Mouse (Mus musculus): Measurements from ENCODE around the gene Tor2a. TPM values are rescaled to one million over a fixed set of nuclear protein-coding genes. Genes with fewer than 3 reads are reported as not detected.

The Tor2a gene
- polyA plus RNA-seq, 1 experiment from 2014 or later: 66.0 TPM

GRCm38 (mm10) chr2:32775359-32776074 is 18.5 kb downstream of the Tor2a start, which contains the start of the genes Ttc16 and Ptrh1:
TSS of gene Ttc16 (minus strand) at chr2:32775633.
TSS of gene Ptrh1 (plus strand) at chr2:32775786.
- H3K27me3 ChIP-seq: no peaks in the 10 kb centered on the region
- DNase-seq (ENCODE audit: low read depth, low spot score) (peak; percentile 80), ATAC-seq (peak; percentile 83)
- in situ Hi-C loops (cut with MboI; ENCODE audit: low pct_unique_long_range_greater_than_20kb): loop anchor here (10.0 kb wide), 1 partner anchor 159 kb away; no protein-coding TSS in a partner anchor
- TF ChIP-seq CTCF (IDR thresholded peaks at IDR 0.05): no peak
- POLR2A ChIA-PET: interaction anchor here (2.2 kb wide), 1 partner anchor 17 kb away, joined by 8 read pairs; no protein-coding TSS in a partner anchor
- CTCF ChIA-PET: interaction anchor here (1.1 to 1.5 kb wide), 2 partner anchors 8 to 12 kb away, joined by 3 read pairs; partner anchors contain the start of gene Cfap157

GRCm38 (mm10) chr2:32776192-32776591 is 19.2 kb downstream of the Tor2a start:
- TF ChIP-seq CTCF (IDR thresholded peaks at IDR 0.05): no peak
- in situ Hi-C loops (cut with MboI; ENCODE audit: low pct_unique_long_range_greater_than_20kb): loop anchor here (10.0 kb wide), 1 partner anchor 159 kb away; no protein-coding TSS in a partner anchor
- ATAC-seq: no peak
- POLR2A ChIA-PET: no interaction called here
- H3K27me3 ChIP-seq: no peaks in the 10 kb centered on the region
- no peak for DNase-seq (ENCODE audit: low read depth, low spot score)
- CTCF ChIA-PET: interaction anchor here (0.8 kb wide), 1 partner anchor 62 kb away, joined by 4 read pairs; no protein-coding TSS in a partner anchor

- DNase-seq (ENCODE audit: low read depth, low spot score) (no peak), ATAC-seq (no peak)
- ChIA-PET CTCF (interaction anchor here (1.0 kb wide), 1 partner anchor 43 kb away, joined by 3 read pairs; no protein-coding TSS in a partner anchor), POLR2A (no interaction called here)
- in situ Hi-C loops (cut with MboI; ENCODE audit: low pct_unique_long_range_greater_than_20kb): loop anchor here (10.0 kb wide), 1 partner anchor 157 kb away; no protein-coding TSS in a partner anchor
- no peak for TF ChIP-seq CTCF (IDR thresholded peaks at IDR 0.05)
- no peaks in the 10 kb centered on the region for H3K27me3 ChIP-seq
Measured at GRCm38 (mm10) chr2:32778081-32778480, 21.0 kb downstream of the Tor2a start.

- DNase-seq (ENCODE audit: low read depth, low spot score) (no peak), ATAC-seq (no peak)
- no peak for TF ChIP-seq CTCF (IDR thresholded peaks at IDR 0.05)
- CTCF ChIA-PET: interaction anchor here (0.9 to 1.5 kb wide), 2 partner anchors 15 to 149 kb away, joined by 3 to 6 read pairs; no protein-coding TSS in a partner anchor
- POLR2A ChIA-PET: no interaction called here
- in situ Hi-C loops (cut with MboI; ENCODE audit: low pct_unique_long_range_greater_than_20kb): loop anchor here (10.0 kb wide), 1 partner anchor 156 kb away; no protein-coding TSS in a partner anchor
- H3K27me3 ChIP-seq: no peaks in the 10 kb centered on the region
Measured at GRCm38 (mm10) chr2:32779131-32779530, 22.1 kb downstream of the Tor2a start.

GRCm38 (mm10) chr2:32779714-32780113 is 22.7 kb downstream of the Tor2a start:
- CTCF ChIA-PET: interaction anchor here (1.5 kb wide), 1 partner anchor 16 kb away, joined by 6 read pairs; no protein-coding TSS in a partner anchor
- ATAC-seq: no peak

GRCm38 (mm10) chr2:32781710-32782109 is 24.7 kb downstream of the Tor2a start:
- in situ Hi-C loops (cut with MboI; ENCODE audit: low pct_unique_long_range_greater_than_20kb): no loop called here
- POLR2A ChIA-PET: interaction anchor here (0.8 to 1.3 kb wide), 2 partner anchors 10 to 65 kb away, joined by 3 to 9 read pairs; no protein-coding TSS in a partner anchor
- CTCF ChIA-PET: interaction anchor here (3.4 kb wide), 1 partner anchor 77 kb away, joined by 8 read pairs; no protein-coding TSS in a partner anchor
- ATAC-seq (no peak), DNase-seq (ENCODE audit: low read depth, low spot score) (no peak)
- no peak for TF ChIP-seq CTCF (IDR thresholded peaks at IDR 0.05)
- no peaks in the 10 kb centered on the region for H3K27me3 ChIP-seq

More at GRCm38 (mm10) chr2:32779714-32780113, 22.7 kb downstream of the Tor2a start:
- POLR2A ChIA-PET: interaction anchor here (0.6 kb wide), 1 partner anchor 18 kb away, joined by 5 read pairs; no protein-coding TSS in a partner anchor
- in situ Hi-C loops (cut with MboI; ENCODE audit: low pct_unique_long_range_greater_than_20kb): loop anchor here (10.0 kb wide), 1 partner anchor 155 kb away; no protein-coding TSS in a partner anchor
- no peaks in the 10 kb centered on the region for H3K27me3 ChIP-seq
- no peak for TF ChIP-seq CTCF (IDR thresholded peaks at IDR 0.05)
- no peak for DNase-seq (ENCODE audit: low read depth, low spot score)

GRCm38 (mm10) chr2:32784048-32784681 is 27.1 kb downstream of the Tor2a start, which contains the start of gene Cfap157:
TSS of gene Cfap157 (minus strand) at chr2:32784428.
- no peak for ATAC-seq
- no peaks in the 10 kb centered on the region for H3K27me3 ChIP-seq
- ChIA-PET POLR2A (interaction anchor here (0.7 kb wide), 1 partner anchor 67 kb away, joined by 3 read pairs; no protein-coding TSS in a partner anchor), CTCF (interaction anchor here (1.1 to 3.4 kb wide), 3 partner anchors 9 to 75 kb away, joined by 3 to 8 read pairs (median 5); partner anchors contain the start of genes Ptrh1 and Ttc16)
- no peak for TF ChIP-seq CTCF (IDR thresholded peaks at IDR 0.05)
- in situ Hi-C loops (cut with MboI; ENCODE audit: low pct_unique_long_range_greater_than_20kb): no loop called here
- no peak for DNase-seq (ENCODE audit: low read depth, low spot score)

- POLR2A ChIA-PET: no interaction called here
- no peak for DNase-seq (ENCODE audit: low read depth, low spot score)
- CTCF ChIA-PET: interaction anchor here (1.1 to 2.8 kb wide), 9 partner anchors 12 to 67 kb away, joined by 3 to 9 read pairs (median 4); no protein-coding TSS in a partner anchor
- no peak for TF ChIP-seq CTCF (IDR thresholded peaks at IDR 0.05)
- H3K27me3 ChIP-seq: no peaks in the 10 kb centered on the region
- ATAC-seq: no peak
- in situ Hi-C loops (cut with MboI; ENCODE audit: low pct_unique_long_range_greater_than_20kb): loop anchor here (5.0 kb wide), 1 partner anchor 65 kb away; no protein-coding TSS in a partner anchor
Measured at GRCm38 (mm10) chr2:32787176-32787575, 30.1 kb downstream of the Tor2a start.

GRCm38 (mm10) chr2:32788581-32788980 is 31.5 kb downstream of the Tor2a start:
- CTCF ChIA-PET: interaction anchor here (1.0 to 2.0 kb wide), 4 partner anchors 10 to 66 kb away, joined by 4 to 9 read pairs (median 5); no protein-coding TSS in a partner anchor

GRCm38 (mm10) chr2:32791297-32791696 is 34.3 kb downstream of the Tor2a start:
- ATAC-seq: no peak
- CTCF ChIA-PET: interaction anchor here (1.2 kb wide), 1 partner anchor 137 kb away, joined by 3 read pairs; no protein-coding TSS in a partner anchor
- in situ Hi-C loops (cut with MboI; ENCODE audit: low pct_unique_long_range_greater_than_20kb): no loop called here
- no peaks in the 10 kb centered on the region for H3K27me3 ChIP-seq
- no peak for TF ChIP-seq CTCF (IDR thresholded peaks at IDR 0.05)
- DNase-seq (ENCODE audit: low read depth, low spot score): no peak
- POLR2A ChIA-PET: no interaction called here

More at GRCm38 (mm10) chr2:32788581-32788980, 31.5 kb downstream of the Tor2a start:
- POLR2A ChIA-PET: no interaction called here
- no peaks in the 10 kb centered on the region for H3K27me3 ChIP-seq
- ATAC-seq (no peak), DNase-seq (ENCODE audit: low read depth, low spot score) (no peak)
- in situ Hi-C loops (cut with MboI; ENCODE audit: low pct_unique_long_range_greater_than_20kb): loop anchor here (5.0 kb wide), 1 partner anchor 64 kb away; no protein-coding TSS in a partner anchor
- no peak for TF ChIP-seq CTCF (IDR thresholded peaks at IDR 0.05)

All from Patski (cell line).